Mouse (Mus musculus): ENCODE results near the gene Zc3h12a. TPM values are rescaled to one million over a fixed set of nuclear protein-coding genes. Genes with fewer than 3 reads are reported as not detected.
A peak's percentile ranks its signal among the peaks of the same experiment; 100 is the strongest.

The Zc3h12a gene
- polyA plus RNA-seq, 1 experiment from 2014 or later, result 1.6 TPM

DNA sequence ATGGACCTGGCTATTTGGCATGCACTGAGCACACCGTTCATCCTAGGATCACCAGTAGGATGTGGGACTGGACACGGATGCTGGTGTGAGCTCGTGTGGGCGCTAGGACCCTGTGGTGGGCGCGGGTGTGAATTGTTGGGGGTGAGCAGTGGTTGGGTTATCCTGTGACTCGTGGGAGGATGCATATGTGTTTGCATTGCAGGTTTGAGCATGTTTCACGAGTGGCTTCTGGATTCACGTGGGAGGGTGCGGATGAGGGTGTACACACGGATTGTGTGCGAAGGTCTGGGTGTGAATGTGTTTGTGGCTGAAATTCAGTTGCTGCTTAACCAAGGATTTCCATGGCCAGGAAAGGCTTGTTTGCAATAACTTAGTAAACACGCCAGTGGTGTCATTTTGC is 45.1 kb upstream of the Zc3h12a start:
- no peak for ATAC-seq
- Histone ChIP-seq H3K4me1 (ENCODE audit: insufficient read depth, low read depth, low read length) (no peaks in the 10 kb centered on the region), H3K27me3 (replicated peaks; ENCODE audit: insufficient read depth, low read length) (no peaks in the 10 kb centered on the region), H3K27ac (ENCODE audit: low read length) (no peak overlapping the region), H3K36me3 (ENCODE audit: insufficient read depth, low read length) (no peaks in the 10 kb centered on the region), H3K9ac (replicated peaks; ENCODE audit: low read depth) (no peak overlapping the region), H3K9me3 (ENCODE audit: low read length) (no peaks in the 10 kb centered on the region), H3K4me3 (ENCODE audit: low read depth, low read length) (no peak overlapping the region), H3K4me2 (replicated peaks; ENCODE audit: low read depth, low read length) (no peak overlapping the region)
- TF ChIP-seq EP300 (IDR thresholded peaks at IDR 0.05) (no peak), CTCF (IDR thresholded peaks at IDR 0.05) (no peak)
- 82% methylated on average over 13 of the region's 13 CpGs for WGBS
- no peak for DNase-seq (ENCODE audit: low spot score)

DNA sequence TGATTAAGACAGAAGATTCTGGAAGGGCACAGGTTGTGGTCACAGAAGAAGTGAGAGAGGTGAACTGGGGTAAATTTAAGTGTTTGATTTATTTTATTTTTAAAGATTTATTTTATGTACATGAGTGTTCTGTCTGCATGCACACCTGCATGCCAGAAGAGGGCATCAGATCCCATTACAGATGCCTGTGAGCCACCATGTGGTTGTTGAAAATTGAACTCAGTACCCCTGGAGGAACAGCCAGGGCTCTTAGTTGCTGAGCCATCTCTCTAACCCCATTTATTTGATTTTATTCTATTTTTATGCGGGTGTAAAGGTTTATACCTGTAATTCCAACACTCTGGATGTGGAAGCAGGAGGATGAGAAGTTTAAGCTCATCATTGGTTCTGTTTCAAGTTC is 40.1 kb upstream of the Zc3h12a start:
- Histone ChIP-seq H3K9ac (replicated peaks; ENCODE audit: low read depth) (no peak overlapping the region), H3K27ac (ENCODE audit: low read length) (no peak overlapping the region), H3K36me3 (ENCODE audit: insufficient read depth, low read length) (no peaks in the 10 kb centered on the region), H3K4me3 (ENCODE audit: low read depth, low read length) (no peak overlapping the region), H3K27me3 (replicated peaks; ENCODE audit: insufficient read depth, low read length) (no peaks in the 10 kb centered on the region), H3K4me2 (replicated peaks; ENCODE audit: low read depth, low read length) (no peak overlapping the region), H3K4me1 (ENCODE audit: insufficient read depth, low read depth, low read length) (no peaks in the 10 kb centered on the region), H3K9me3 (ENCODE audit: low read length) (no peaks in the 10 kb centered on the region)
- WGBS, result 50% methylated on average over 1 of the region's 1 CpGs
- no peak for ATAC-seq
- TF ChIP-seq CTCF (IDR thresholded peaks at IDR 0.05) (no peak), EP300 (IDR thresholded peaks at IDR 0.05) (no peak)
- DNase-seq (ENCODE audit: low spot score), result no peak

GRCm38 (mm10) chr4:125164861-125165260 is 37.2 kb upstream of the Zc3h12a start:
- WGBS, result 81% methylated on average over 6 of the region's 6 CpGs
- no peak for ATAC-seq
- no peak for TF ChIP-seq EP300 (IDR thresholded peaks at IDR 0.05)
- no peak for TF ChIP-seq CTCF (IDR thresholded peaks at IDR 0.05)
- no peaks in the 10 kb centered on the region for H3K4me1 ChIP-seq (ENCODE audit: insufficient read depth, low read depth, low read length)
- no peak overlapping the region for H3K27ac ChIP-seq (ENCODE audit: low read length)
- no peaks in the 10 kb centered on the region for H3K27me3 ChIP-seq (replicated peaks; ENCODE audit: insufficient read depth, low read length)
- no peaks in the 10 kb centered on the region for H3K36me3 ChIP-seq (ENCODE audit: insufficient read depth, low read length)
- no peak overlapping the region for H3K4me2 ChIP-seq (replicated peaks; ENCODE audit: low read depth, low read length)
- H3K4me3 ChIP-seq (ENCODE audit: low read depth, low read length), result no peak overlapping the region
- no peaks in the 10 kb centered on the region for H3K9me3 ChIP-seq (ENCODE audit: low read length)
- no peak overlapping the region for H3K9ac ChIP-seq (replicated peaks; ENCODE audit: low read depth)
- no peak for DNase-seq (ENCODE audit: low spot score)

DNA sequence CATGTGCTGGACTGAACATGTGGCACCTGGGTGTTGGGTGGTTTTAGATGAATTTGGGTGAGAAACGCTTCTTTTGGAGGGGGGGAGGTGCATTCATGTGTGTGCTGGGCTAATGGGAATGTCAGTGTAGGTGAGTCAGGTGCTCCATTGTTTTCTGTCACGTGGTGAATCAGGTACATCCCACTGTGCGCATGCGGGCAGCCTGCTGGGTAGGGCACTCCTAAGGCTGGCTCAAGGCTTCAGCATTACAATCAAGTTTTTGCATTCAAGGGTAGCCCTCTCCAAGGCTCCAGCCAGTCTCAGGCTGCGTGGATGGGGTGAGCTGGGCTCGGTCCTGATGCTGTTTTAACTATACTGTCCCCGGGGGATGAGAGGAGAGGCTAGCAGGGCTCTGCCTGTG is 35.1 kb upstream of the Zc3h12a start:
- no peak for DNase-seq (ENCODE audit: low spot score)
- TF ChIP-seq CTCF (IDR thresholded peaks at IDR 0.05), result no peak
- no peak for TF ChIP-seq EP300 (IDR thresholded peaks at IDR 0.05)
- WGBS, result 58% methylated on average over 7 of the region's 7 CpGs

GRCm38 (mm10) chr4:125161392-125161791 is 33.8 kb upstream of the Zc3h12a start:
- Histone ChIP-seq H3K27ac (ENCODE audit: low read length) (no peak overlapping the region), H3K9ac (replicated peaks; ENCODE audit: low read depth) (no peak overlapping the region), H3K9me3 (ENCODE audit: low read length) (no peaks in the 10 kb centered on the region), H3K27me3 (replicated peaks; ENCODE audit: insufficient read depth, low read length) (no peaks in the 10 kb centered on the region), H3K36me3 (ENCODE audit: insufficient read depth, low read length) (no peaks in the 10 kb centered on the region), H3K4me2 (replicated peaks; ENCODE audit: low read depth, low read length) (no peak overlapping the region), H3K4me3 (ENCODE audit: low read depth, low read length) (no peak overlapping the region), H3K4me1 (ENCODE audit: insufficient read depth, low read depth, low read length) (no peaks in the 10 kb centered on the region)
- TF ChIP-seq EP300 (IDR thresholded peaks at IDR 0.05), result no peak
- TF ChIP-seq CTCF (IDR thresholded peaks at IDR 0.05), result no peak
- DNase-seq (ENCODE audit: low spot score), result no peak
- WGBS, result 36% methylated on average over 8 of the region's 8 CpGs
- ATAC-seq, result no peak

More for the DNA sequence above, 35.1 kb upstream of the Zc3h12a start:
- no peak overlapping the region for H3K4me3 ChIP-seq (ENCODE audit: low read depth, low read length)
- no peak for ATAC-seq
- no peak overlapping the region for H3K4me2 ChIP-seq (replicated peaks; ENCODE audit: low read depth, low read length)
- H3K27me3 ChIP-seq (replicated peaks; ENCODE audit: insufficient read depth, low read length), result no peaks in the 10 kb centered on the region
- H3K4me1 ChIP-seq (ENCODE audit: insufficient read depth, low read depth, low read length), result no peaks in the 10 kb centered on the region
- no peaks in the 10 kb centered on the region for H3K9me3 ChIP-seq (ENCODE audit: low read length)
- H3K27ac ChIP-seq (ENCODE audit: low read length), result no peak overlapping the region
- no peaks in the 10 kb centered on the region for H3K36me3 ChIP-seq (ENCODE audit: insufficient read depth, low read length)
- H3K9ac ChIP-seq (replicated peaks; ENCODE audit: low read depth), result no peak overlapping the region

GRCm38 (mm10) chr4:125160951-125161331 is 33.3 kb upstream of the Zc3h12a start:
- H3K4me1 ChIP-seq (ENCODE audit: insufficient read depth, low read depth, low read length), result no peaks in the 10 kb centered on the region
- H3K9ac ChIP-seq (replicated peaks; ENCODE audit: low read depth), result no peak overlapping the region
- peak; percentile 10 for DNase-seq (ENCODE audit: low spot score)
- peak overlapping the region; percentile 2; the same call in 1 of the 2 replicates for H3K4me3 ChIP-seq (ENCODE audit: low read depth, low read length)
- H3K36me3 ChIP-seq (ENCODE audit: insufficient read depth, low read length), result no peaks in the 10 kb centered on the region
- H3K4me2 ChIP-seq (replicated peaks; ENCODE audit: low read depth, low read length), result peak overlapping the region; percentile 39; the same call in 1 of the 2 replicates
- ATAC-seq, result 0 out of 2 replicates have a peak, but pooled peaks have one; percentile 46
- TF ChIP-seq EP300 (IDR thresholded peaks at IDR 0.05), result no peak
- H3K27me3 ChIP-seq (replicated peaks; ENCODE audit: insufficient read depth, low read length), result no peaks in the 10 kb centered on the region
- no peaks in the 10 kb centered on the region for H3K9me3 ChIP-seq (ENCODE audit: low read length)
- 43% methylated on average over 10 of the region's 10 CpGs for WGBS
- no peak overlapping the region for H3K27ac ChIP-seq (ENCODE audit: low read length)
